Mouse (Mus musculus) liver, adult (tissue): ENCODE results near the gene Vmn2r23.

ENCODE experiments used
- GATA4 ChIP-seq: IDR thresholded peaks from 2 replicates; pipeline ENCODE4 v1.6.1; 2014; ENCODE audit warnings: mild to moderate bottlenecking, low read length; ENCODE audit not compliant: insufficient replicate concordance

Gene Vmn2r23

DNA sequence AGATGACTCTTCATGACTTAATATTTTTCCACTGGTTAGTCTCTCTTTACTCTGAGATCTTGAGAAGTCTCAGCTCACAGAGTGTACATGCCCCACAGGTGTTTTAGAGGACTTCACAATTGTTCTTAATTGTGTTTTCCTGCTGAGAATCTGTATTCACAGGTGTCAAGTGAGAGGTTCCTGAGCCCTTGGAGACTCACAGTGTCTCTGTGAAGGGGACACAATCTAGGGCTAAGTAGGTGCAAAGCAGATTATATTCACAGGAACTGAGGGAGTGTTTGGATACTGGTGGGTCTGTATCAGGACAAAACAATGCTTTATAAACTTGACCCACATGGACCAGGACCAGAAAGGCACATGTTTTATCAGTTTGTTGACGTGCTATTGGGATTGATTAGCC is at the start of gene Vmn2r23:
TSS of gene Vmn2r23 (plus strand) at position 301 of the 400 bp plus-strand sequence.
- no peak for TF ChIP-seq GATA4

DNA sequence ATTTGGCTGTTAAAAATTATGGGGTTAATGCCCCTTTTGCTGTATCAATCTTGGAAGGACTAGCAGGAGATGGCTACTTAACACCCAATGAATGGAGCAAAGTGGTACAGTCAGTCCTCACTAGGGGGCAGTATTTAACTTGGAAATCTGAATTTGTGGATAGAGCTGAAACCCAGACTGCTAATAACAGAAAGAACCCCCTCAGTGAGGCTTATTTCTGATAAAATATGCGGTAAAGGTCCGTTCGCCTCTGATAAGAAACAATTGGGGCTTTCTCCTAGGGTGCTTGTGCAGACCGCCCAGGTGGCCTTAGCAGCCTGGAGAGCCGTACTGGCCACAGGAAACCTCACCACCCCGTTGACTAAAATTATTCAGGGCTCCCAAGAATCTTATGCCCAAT is 45.4 kb upstream of the Vmn2r23 start:
- TF ChIP-seq GATA4 = no peak

DNA sequence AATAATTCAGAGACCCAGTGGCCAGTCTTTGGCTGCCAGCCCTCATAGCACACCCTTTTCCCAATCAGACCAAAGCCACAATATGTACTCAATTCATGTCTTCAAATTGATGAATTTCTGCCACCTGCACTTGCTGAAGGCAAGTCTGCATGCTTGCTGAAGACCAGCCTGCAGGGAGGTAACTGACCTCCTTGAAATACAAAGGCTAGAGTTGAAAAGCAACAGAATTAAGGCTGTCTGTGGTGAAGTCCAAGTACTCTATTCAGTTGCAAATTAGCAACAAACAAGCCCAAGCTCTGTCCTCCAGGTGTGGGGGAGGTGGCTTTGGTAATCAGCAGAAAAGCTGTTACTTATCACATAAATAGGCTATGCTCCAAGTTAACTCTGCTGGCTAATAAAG is 5.3 kb upstream of the Vmn2r23 start:
- no peak for TF ChIP-seq GATA4

DNA sequence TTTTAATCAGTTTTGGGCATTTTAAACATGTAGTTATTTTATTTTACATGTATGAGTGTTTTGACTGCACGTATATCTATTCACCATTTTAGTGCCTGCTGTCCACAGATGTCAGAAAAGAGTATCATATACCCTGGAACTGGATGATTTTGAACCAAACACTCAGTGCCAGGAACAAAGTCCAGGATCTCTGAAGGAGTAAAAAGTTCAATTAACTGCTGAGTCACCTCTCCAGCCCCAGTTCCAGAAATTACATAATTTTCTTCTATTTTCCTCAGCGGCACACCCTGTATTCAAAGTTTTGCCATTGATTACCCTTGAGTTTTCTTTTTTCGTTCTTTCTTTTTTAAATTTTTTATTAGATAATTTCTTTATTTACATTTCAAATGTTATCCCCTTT is 67.6 kb downstream of the Vmn2r23 start:
- TF ChIP-seq GATA4 = no peak

DNA sequence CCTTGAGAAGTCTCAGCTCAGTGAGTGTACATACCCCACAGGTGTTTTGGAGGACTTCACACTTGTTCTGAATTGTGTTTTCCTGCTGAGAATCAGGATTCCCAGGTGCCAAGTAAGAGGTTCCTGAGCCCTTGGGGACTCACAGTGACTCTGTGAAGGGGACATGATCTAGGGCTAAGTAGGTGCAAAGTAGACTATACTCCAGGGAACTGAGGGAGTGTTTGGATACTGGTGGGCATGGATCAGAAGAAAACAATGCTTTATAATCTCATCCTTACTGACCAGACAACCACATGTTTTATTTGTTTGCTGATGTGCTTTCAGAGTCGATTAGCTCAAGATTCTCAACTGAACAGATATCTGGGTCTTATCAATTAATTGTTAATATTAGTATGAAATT is 76.1 kb downstream of the Vmn2r23 start, which contains the start of gene Vmn2r24:
TSS of gene Vmn2r24 (plus strand) at position 301 of the 400 bp plus-strand sequence.
- TF ChIP-seq GATA4 = no peak

GRCm38 (mm10) chr6:123784857-123785256 is 82.4 kb downstream of the Vmn2r23 start:
- no peak for TF ChIP-seq GATA4

- TF ChIP-seq GATA4 = no peak
Observed at GRCm38 (mm10) chr6:123793746-123794145, 91.3 kb downstream of the Vmn2r23 start.
